Mouse (Mus musculus) G1E (cell line): ENCODE measurements at regions not wholly inside any gene's neighbourhood (a gene's known extent, or its start where the extent isn't known, plus 50 kb on each side); places are given as distances from the start of the nearest gene placed in this dataset.
"Not testable (repeated sequence)": the region's sequence is repeated elsewhere in the genome, so short reads cannot be mapped to it uniquely, and the experiment has no call there.

ENCODE experiments used
- ATAC-seq: 2 replicates; pipeline ENCODE4 v1.8.0; 2016; ENCODE audit warnings: mild to moderate bottlenecking; ENCODE audit not compliant: insufficient number of reproducible peaks, poor library complexity, low FRiP score, severe bottlenecking; ENCODE audit errors: extremely low read depth
- DNase-seq: peaks from one replicate; pipeline ENCODE4 v3.0.0; 2012; ENCODE audit warnings: low spot score
- H3K27me3 ChIP-seq: 2 replicates; pipeline ENCODE4 v1.6.1; 2012; ENCODE audit warnings: mild to moderate bottlenecking, low read length, inconsistent platforms; ENCODE audit not compliant: insufficient read depth
- H3K36me3 ChIP-seq: replicated peaks from 2 replicates; pipeline ENCODE3; 2012; ENCODE audit warnings: mild to moderate bottlenecking, inconsistent platforms
- H3K4me1 ChIP-seq: 2 replicates; pipeline ENCODE4 v1.6.1; 2012; ENCODE audit warnings: low read depth, low read length, inconsistent platforms, mixed read lengths; ENCODE audit not compliant: insufficient read depth
- H3K4me3 ChIP-seq: 2 replicates; pipeline ENCODE4 v1.5.1; 2012; ENCODE audit warnings: low read depth, mild to moderate bottlenecking, inconsistent platforms, low read length, moderate library complexity, mixed read lengths
- H3K9me3 ChIP-seq: replicated peaks from 2 replicates; pipeline ENCODE4 v1.6.1; 2012; ENCODE audit warnings: inconsistent platforms
- CTCF ChIP-seq: IDR thresholded peaks from 2 replicates; pipeline ENCODE4 v1.5.1; 2012; ENCODE audit warnings: low read depth, low read length, inconsistent platforms, mixed read lengths
- GATA1 ChIP-seq: IDR thresholded peaks from 2 replicates; pipeline ENCODE4 v1.6.1; 2012; ENCODE audit warnings: borderline replicate concordance, low read length, inconsistent platforms, mixed read lengths
- GATA2 ChIP-seq: IDR thresholded peaks from 2 replicates; pipeline ENCODE4 v1.6.1; 2012; ENCODE audit warnings: low read depth, low read length, inconsistent platforms, borderline replicate concordance
- POLR2AphosphoS5 ChIP-seq: IDR thresholded peaks from 2 replicates; pipeline ENCODE4 v1.6.1; 2012; ENCODE audit warnings: low read depth, low read length, inconsistent platforms; ENCODE audit not compliant: insufficient replicate concordance
- TAL1 ChIP-seq: conservative IDR thresholded peaks from 2 replicates; pipeline ENCODE4 v1.6.1; 2012; ENCODE audit warnings: low read depth, low read length, inconsistent platforms, mixed read lengths

- Histone ChIP-seq H3K4me1 (no peaks in the 10 kb centered on the region), H3K36me3 (no peaks in the 10 kb centered on the region), H3K9me3 (0 out of 2 replicates have a peak, but pooled peaks cover 1% of the 10 kb centered on the region), H3K27me3 (no peaks in the 10 kb centered on the region), H3K4me3 (no peak overlapping the region)
- DNase-seq: no peak
- TF ChIP-seq GATA2: no peak
- TF ChIP-seq GATA1: no peak
- no peak for TF ChIP-seq POLR2AphosphoS5
- no peak for TF ChIP-seq TAL1
- TF ChIP-seq CTCF: no peak
- ATAC-seq: no peak
Measured at GRCm38 (mm10) chr14:53369776-53370175, 874.2 kb upstream of the Olfr1507 start.

GRCm38 (mm10) chr14:53367420-53367819, 871.9 kb upstream of the Olfr1507 start:
- H3K4me3 ChIP-seq, DNase-seq, ATAC-seq, H3K27me3 ChIP-seq, H3K36me3 ChIP-seq, H3K9me3 ChIP-seq, H3K4me1 ChIP-seq: not testable (repeated sequence)

- H3K27me3 ChIP-seq, H3K9me3 ChIP-seq, H3K4me3 ChIP-seq, H3K4me1 ChIP-seq, ATAC-seq, H3K36me3 ChIP-seq, DNase-seq: not testable (repeated sequence)
Measured at GRCm38 (mm10) chr14:53363995-53364394, 868.4 kb upstream of the Olfr1507 start.

GRCm38 (mm10) chr14:53362054-53362453, 866.5 kb upstream of the Olfr1507 start:
- not testable (repeated sequence) for H3K4me3 ChIP-seq, H3K36me3 ChIP-seq, H3K9me3 ChIP-seq, DNase-seq, H3K4me1 ChIP-seq, ATAC-seq, H3K27me3 ChIP-seq

- not testable (repeated sequence) for ATAC-seq, H3K4me3 ChIP-seq, H3K4me1 ChIP-seq
Measured at GRCm38 (mm10) chr14:53357498-53357897, 861.9 kb upstream of the Olfr1507 start.

GRCm38 (mm10) chr14:53356783-53357182, 861.2 kb upstream of the Olfr1507 start:
- not testable (repeated sequence) for ATAC-seq, H3K36me3 ChIP-seq, H3K27me3 ChIP-seq, H3K4me1 ChIP-seq, H3K4me3 ChIP-seq, DNase-seq, H3K9me3 ChIP-seq

More at GRCm38 (mm10) chr14:53357498-53357897, 861.9 kb upstream of the Olfr1507 start:
- H3K36me3 ChIP-seq, H3K27me3 ChIP-seq, H3K9me3 ChIP-seq, DNase-seq: not testable (repeated sequence)

GRCm38 (mm10) chr14:53351457-53351856, 855.9 kb upstream of the Olfr1507 start:
- not testable (repeated sequence) for H3K4me3 ChIP-seq, H3K27me3 ChIP-seq, ATAC-seq, H3K4me1 ChIP-seq, DNase-seq, H3K36me3 ChIP-seq, H3K9me3 ChIP-seq

- H3K36me3 ChIP-seq, H3K4me1 ChIP-seq, DNase-seq, H3K27me3 ChIP-seq, H3K4me3 ChIP-seq, ATAC-seq, H3K9me3 ChIP-seq: not testable (repeated sequence)
Measured at GRCm38 (mm10) chr14:53350780-53351179, 855.2 kb upstream of the Olfr1507 start.

- not testable (repeated sequence) for H3K27me3 ChIP-seq, ATAC-seq, H3K36me3 ChIP-seq, DNase-seq, H3K4me1 ChIP-seq, H3K4me3 ChIP-seq, H3K9me3 ChIP-seq
Measured at GRCm38 (mm10) chr14:53349111-53349510, 853.6 kb upstream of the Olfr1507 start.

- not testable (repeated sequence) for H3K36me3 ChIP-seq, H3K4me1 ChIP-seq, H3K27me3 ChIP-seq, H3K9me3 ChIP-seq, DNase-seq, H3K4me3 ChIP-seq
- 0 out of 2 replicates have a peak, but pooled peaks have one; percentile 34 for ATAC-seq
Measured at GRCm38 (mm10) chr14:53345568-53345967, 850.0 kb upstream of the Olfr1507 start.

GRCm38 (mm10) chr14:53343849-53344248, 848.3 kb upstream of the Olfr1507 start:
- H3K4me3 ChIP-seq, H3K27me3 ChIP-seq, H3K4me1 ChIP-seq, ATAC-seq, H3K9me3 ChIP-seq, DNase-seq, H3K36me3 ChIP-seq: not testable (repeated sequence)

GRCm38 (mm10) chr14:53339167-53339566, 843.6 kb upstream of the Olfr1507 start:
- H3K27me3 ChIP-seq, H3K36me3 ChIP-seq, ATAC-seq, H3K4me1 ChIP-seq, H3K4me3 ChIP-seq, DNase-seq, H3K9me3 ChIP-seq: not testable (repeated sequence)
